Comparison of ENCODE assay signal across 13 mouse cellular contexts in the genomic region with DNA sequence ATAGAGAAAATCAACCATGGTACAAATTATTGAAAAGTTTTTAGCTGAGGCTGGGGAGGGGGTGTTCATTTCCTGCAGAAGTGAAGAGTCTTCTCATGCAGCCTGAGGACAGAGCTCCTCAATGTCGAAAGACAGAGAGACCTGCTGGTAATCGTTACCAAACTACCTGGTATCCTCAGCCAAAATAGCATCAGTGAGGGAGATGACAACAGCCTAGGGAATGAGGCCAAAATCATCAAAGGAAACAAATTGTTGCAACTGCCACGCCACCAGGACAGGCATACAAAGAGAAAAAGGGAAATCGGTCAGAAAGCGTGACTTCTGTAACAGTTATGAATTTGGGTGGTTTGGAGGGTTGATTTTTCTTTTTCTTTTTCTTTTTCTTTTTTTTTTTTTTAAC. TPM values are rescaled to one million over a fixed set of nuclear protein-coding genes. Genes with fewer than 3 reads are reported as not detected.
DNase-seq lines count a peak whose midpoint lies in the region; ATAC-seq and TF ChIP-seq lines count a peak whose summit lies in the region.
"Had no signal": no experiment of that assay in that cellular context is flagged by ENCODE, and none has a peak within 500 bp of the region (broad histone marks: within the 10 kb centered on the region; RNA-seq: fewer than 3 reads in every experiment).

No protein-coding gene starts in this region.

- no peak for ATAC-seq in liver, embryonic 12.5 days
- no peak for ATAC-seq in hindbrain, embryonic 11.5 days (ENCODE audit: low FRiP score)
- ATAC-seq in midbrain, embryonic 14.5 days (ENCODE audit: low FRiP score, low TSS enrichment), result no peak

- H3K4me3 ChIP-seq in cerebellum, adult 2 months (replicated peaks; ENCODE audit: insufficient read depth, low read depth, low read length), result no peak overlapping the region
- H3K4me3 ChIP-seq in liver, adult 2 months (ENCODE audit: insufficient read depth, low read depth, low read length), result no peak overlapping the region
- no peak overlapping the region for H3K4me3 ChIP-seq in liver, embryonic 12.5 days
- H3K4me3 ChIP-seq in hindbrain, embryonic 11.5 days (ENCODE audit: low read depth, low read length), result no peak overlapping the region
- H3K4me3 ChIP-seq in midbrain, embryonic 14.5 days (replicated peaks; ENCODE audit: low read depth, low read length), result no peak overlapping the region
- H3K4me3 ChIP-seq: liver, embryonic 13.5 days; megakaryocyte, embryonic 14.5 days had no signal

- 9% methylated on average over 5 of the region's 5 CpGs for WGBS in cerebellum, adult 2 months
- WGBS in liver, adult 2 months, result 17% methylated on average over 5 of the region's 5 CpGs
- WGBS in liver, embryonic 12.5 days (ENCODE audit: insufficient replicate concordance), result 50% methylated on average over 5 of the region's 5 CpGs
- WGBS in hindbrain, embryonic 11.5 days, result 46% methylated on average over 5 of the region's 5 CpGs
- WGBS in midbrain, embryonic 14.5 days, result 54% methylated on average over 5 of the region's 5 CpGs

- H3K27ac ChIP-seq in cerebellum, adult 2 months (ENCODE audit: insufficient read depth, low read length), result no peak overlapping the region
- H3K27ac ChIP-seq in liver, adult 2 months (replicated peaks; ENCODE audit: insufficient read depth, low read depth, low read length), result no peak overlapping the region
- no peak overlapping the region for H3K27ac ChIP-seq in liver, embryonic 12.5 days
- no peak overlapping the region for H3K27ac ChIP-seq in hindbrain, embryonic 11.5 days (ENCODE audit: low read depth, low read length)
- no peak overlapping the region for H3K27ac ChIP-seq in midbrain, embryonic 14.5 days (replicated peaks; ENCODE audit: low read depth, low read length)
- H3K27ac ChIP-seq: liver, embryonic 13.5 days had no signal

- no peak overlapping the region for H3K4me2 ChIP-seq in liver, embryonic 12.5 days
- 0 out of 2 replicates have a peak overlapping the region, but pooled peaks have one; percentile 22 for H3K4me2 ChIP-seq in hindbrain, embryonic 11.5 days (replicated peaks; ENCODE audit: low read depth, low read length)
- peak overlapping the region; percentile 87 for H3K4me2 ChIP-seq in midbrain, embryonic 14.5 days (ENCODE audit: low read length)
- H3K4me2 ChIP-seq: liver, embryonic 13.5 days had no signal

- no peaks in the 10 kb centered on the region for H3K36me3 ChIP-seq in liver, adult 2 months (ENCODE audit: control insufficient read depth, insufficient read depth, low read length)
- H3K36me3 ChIP-seq in liver, embryonic 12.5 days, result no peaks in the 10 kb centered on the region
- H3K36me3 ChIP-seq in hindbrain, embryonic 11.5 days (ENCODE audit: control insufficient read depth, insufficient read depth, low read length), result no peaks in the 10 kb centered on the region
- H3K36me3 ChIP-seq in midbrain, embryonic 14.5 days (ENCODE audit: control insufficient read depth, insufficient read depth, low read length), result no peaks in the 10 kb centered on the region
- H3K36me3 ChIP-seq: liver, embryonic 13.5 days had no signal

- no peaks in the 10 kb centered on the region for H3K79me2 ChIP-seq in liver, adult 2 months (ENCODE audit: control insufficient read depth, insufficient read depth, low read length)

- peak; percentile 30 to 73 for DNase-seq in cerebellum, adult 2 months
- DNase-seq in cerebellum, adult 11 months, result no peak
- peak; percentile 81 for DNase-seq in liver, adult 2 months (ENCODE audit: extremely low read depth, low read depth, low spot score)
- no peak for DNase-seq in hindbrain, embryonic 11.5 days (ENCODE audit: low spot score)
- DNase-seq in midbrain, embryonic 14.5 days, result no peak
- DNase-seq in right cerebral cortex, postnatal 10 days (ENCODE audit: low spot score in 2 of 2), result no peak
- no peak for DNase-seq in thymus, postnatal 36 days
- DNase-seq: adrenal gland, postnatal 36 days; heart, adult 11 months; liver, embryonic 13.5 days; right cerebral cortex, postnatal 4 days had no signal

- no peaks in the 10 kb centered on the region for H3K27me3 ChIP-seq in cerebellum, adult 2 months (ENCODE audit: control insufficient read depth, insufficient read depth, low read length)
- H3K27me3 ChIP-seq in liver, adult 2 months (ENCODE audit: control insufficient read depth, insufficient read depth, low read length), result peaks cover 10% of the 10 kb centered on the region; the same call in 1 of the 2 replicates
- H3K27me3 ChIP-seq in liver, embryonic 12.5 days (replicated peaks), result peaks cover 71% of the 10 kb centered on the region
- H3K27me3 ChIP-seq in hindbrain, embryonic 11.5 days (ENCODE audit: control insufficient read depth, insufficient read depth, low read length), result no peaks in the 10 kb centered on the region
- H3K27me3 ChIP-seq in midbrain, embryonic 14.5 days (ENCODE audit: control insufficient read depth, insufficient read depth, low read length), result no peaks in the 10 kb centered on the region

- H3K9ac ChIP-seq in liver, adult 2 months (ENCODE audit: low read depth, low read length), result no peak overlapping the region
- H3K9ac ChIP-seq in liver, embryonic 12.5 days, result no peak overlapping the region
- no peak overlapping the region for H3K9ac ChIP-seq in hindbrain, embryonic 11.5 days (ENCODE audit: low read depth, low read length)
- no peak overlapping the region for H3K9ac ChIP-seq in midbrain, embryonic 14.5 days (replicated peaks; ENCODE audit: low read length)
- H3K9ac ChIP-seq: liver, embryonic 13.5 days had no signal

- TF ChIP-seq POLR2A in cerebellum, adult 2 months (IDR thresholded peaks at IDR 0.05; ENCODE audit: borderline replicate concordance, insufficient read depth, low read length), result no peak
- TF ChIP-seq POLR2A in liver, adult 2 months (IDR thresholded peaks at IDR 0.05; ENCODE audit: extremely low read depth, insufficient read depth, low read length), result no peak

- H3K4me1 ChIP-seq in cerebellum, adult 2 months (ENCODE audit: control insufficient read depth, insufficient read depth, low read length), result peaks cover 18% of the 10 kb centered on the region; the same call in 1 of the 2 replicates
- no peaks in the 10 kb centered on the region for H3K4me1 ChIP-seq in liver, adult 2 months (ENCODE audit: control insufficient read depth, insufficient read depth, low read length)
- 0 out of 2 replicates have a peak, but pooled peaks cover 7% of the 10 kb centered on the region for H3K4me1 ChIP-seq in liver, embryonic 12.5 days
- H3K4me1 ChIP-seq in hindbrain, embryonic 11.5 days (replicated peaks; ENCODE audit: control insufficient read depth, insufficient read depth, low read length), result peaks cover 14% of the 10 kb centered on the region
- H3K4me1 ChIP-seq in midbrain, embryonic 14.5 days (ENCODE audit: control insufficient read depth, insufficient read depth, low read length), result peaks cover 55% of the 10 kb centered on the region

- H3K9me3 ChIP-seq in liver, embryonic 12.5 days (replicated peaks), result no peaks in the 10 kb centered on the region
- no peaks in the 10 kb centered on the region for H3K9me3 ChIP-seq in hindbrain, embryonic 11.5 days (ENCODE audit: control insufficient read depth, low read length)
- no peaks in the 10 kb centered on the region for H3K9me3 ChIP-seq in midbrain, embryonic 14.5 days (ENCODE audit: control insufficient read depth, low read length)
- H3K9me3 ChIP-seq: liver, embryonic 13.5 days; megakaryocyte, embryonic 14.5 days had no signal

- TF ChIP-seq CTCF in cerebellum, adult 2 months (IDR thresholded peaks at IDR 0.05; ENCODE audit: borderline replicate concordance, insufficient read depth, low read depth, low read length), result no peak
- no peak for TF ChIP-seq CTCF in liver, adult 2 months (IDR thresholded peaks at IDR 0.05; ENCODE audit: low read depth, low read length)

RNA-seq across cellular contexts. Expression of a gene that starts 3.4 kb away (rescaled TPM):
- polyA plus RNA-seq in cerebellum, adult 2 months (2012; rRNA removed), result 38.1 and 40.1 TPM in 2 replicates
- total RNA-seq in liver, adult 2 months (2014; rRNA removed), result 0.18 and 0.20 TPM in 2 replicates
- 0.31 and 0.88 TPM in 2 replicates for polyA plus RNA-seq in liver, adult 2 months (2012; rRNA removed)
- polyA plus RNA-seq in liver, embryonic 12.5 days (2016; fragmentation: Nextera tagmentation; extraction: Ambion mirVana), result 2.1 and 2.5 TPM in 2 replicates
- 43.3 and 49.5 TPM in 2 replicates for polyA plus RNA-seq in hindbrain, embryonic 11.5 days (2014; fragmentation: Nextera tagmentation; extraction: Ambion mirVana)
- 44.0 and 63.0 TPM in 2 replicates for polyA plus RNA-seq in midbrain, embryonic 14.5 days (2014; fragmentation: Nextera tagmentation; extraction: Ambion mirVana)

Comparison
In these comparisons a context has a peak if more than half of its experiments do, and no peak if none do; other contexts are left out.
1. DNase-seq: peak in cerebellum, adult 2 months (2 of 2) and liver, adult 2 months (single experiment); none in cerebellum, adult 11 months (single experiment), hindbrain, embryonic 11.5 days (single experiment), midbrain, embryonic 14.5 days (single experiment), right cerebral cortex, postnatal 10 days (0 of 2) and thymus, postnatal 36 days (0 of 2).
2. RNA of a gene that starts 3.4 kb away (polyA plus RNA-seq): 44.0 to 63.0 TPM in midbrain, embryonic 14.5 days, 43.3 to 49.5 TPM in hindbrain, embryonic 11.5 days and 38.1 to 40.1 TPM in cerebellum, adult 2 months; 2.1 to 2.5 TPM in liver, embryonic 12.5 days and 0.31 to 0.88 TPM in liver, adult 2 months; every median in the first group is over 10 times any median in the second.